Mouse (Mus musculus): ENCODE data around the gene Adora2a.

DNA sequence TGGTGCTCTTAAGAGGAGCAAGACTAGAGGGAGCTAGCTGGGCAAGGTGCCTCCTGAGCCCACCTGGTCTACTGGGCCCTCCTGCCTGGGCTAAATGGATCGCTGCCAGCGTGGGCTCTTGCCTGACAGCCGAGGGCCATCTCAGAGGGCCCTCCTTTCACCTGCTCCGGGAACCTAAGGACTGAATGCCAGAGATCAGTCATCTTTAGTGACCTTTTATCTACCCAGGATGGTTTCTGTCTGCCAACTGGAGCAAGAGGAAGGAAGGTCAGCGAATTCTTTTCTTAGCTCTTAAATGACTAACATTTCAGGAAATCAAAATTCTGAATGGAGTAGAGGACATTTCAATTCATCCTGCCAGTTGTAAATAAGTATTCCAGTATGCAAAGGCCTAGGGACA, 33.9 kb downstream of the Adora2a start:
- TF ChIP-seq MAX (IDR thresholded peaks at IDR 0.05; ENCODE audit: low read length) (no peak), CHD1 (IDR thresholded peaks at IDR 0.05; ENCODE audit: low read depth, low read length) (no peak), HCFC1 (IDR thresholded peaks at IDR 0.05; ENCODE audit: low read depth, low read length) (no peak), ETS1 (IDR thresholded peaks at IDR 0.05; ENCODE audit: low read depth, low read length) (no peak), EP300 (IDR thresholded peaks at IDR 0.05; ENCODE audit: low read depth in 1 of 2, low read length in 2 of 2) (no peak), CTCF (IDR thresholded peaks at IDR 0.05 in 2 of 3, conservative IDR thresholded peaks at IDR 0.05 in 1 of 3; ENCODE audit: control insufficient read depth in 1 of 3, insufficient read depth in 1 of 3, low read depth in 2 of 3, low read length in 3 of 3, poor library complexity in 1 of 3, severe bottlenecking in 1 of 3) (no peak), POLR2AphosphoS5 (IDR thresholded peaks at IDR 0.05; ENCODE audit: borderline replicate concordance, low read depth, low read length) (no peak)
